Mouse (Mus musculus) limb, embryonic 11.5 days (tissue): ENCODE measurements around the gene Jmjd8. TPM values are rescaled to one million over a fixed set of nuclear protein-coding genes. Genes with fewer than 3 reads are reported as not detected.

Source experiments
- ATAC-seq: fragments of 200-750 bp; cut with Nextera tagmentation; 2 replicates; pipeline ENCODE4 v1.8.0; 2017; ENCODE audit warnings: low read depth; ENCODE audit not compliant: insufficient number of reproducible peaks, low FRiP score, low TSS enrichment
- DNase-seq: peaks from one replicate; pipeline ENCODE4 v3.0.0-alpha.2; 2015; ENCODE audit warnings: low spot score
- H3K27ac ChIP-seq: fragments of 300-500 bp; sonication (generic); replicated peaks from 2 replicates; pipeline ENCODE4 v1.5.1; 2014; ENCODE audit warnings: low read depth, mild to moderate bottlenecking, low read length
- H3K27me3 ChIP-seq: fragments of 300-500 bp; sonication (generic); 2 replicates; pipeline ENCODE4 v1.6.1; 2014; ENCODE audit warnings: mild to moderate bottlenecking, low read length, mixed read lengths; ENCODE audit not compliant: control insufficient read depth, insufficient read depth
- H3K36me3 ChIP-seq: fragments of 300-500 bp; sonication (generic); 2 replicates; pipeline ENCODE4 v1.6.1; 2014; ENCODE audit warnings: mild to moderate bottlenecking, low read length, moderate library complexity, mixed read lengths; ENCODE audit not compliant: control insufficient read depth, insufficient read depth
- H3K4me1 ChIP-seq: fragments of 300-500 bp; sonication (generic); 2 replicates; pipeline ENCODE4 v1.6.1; 2014; ENCODE audit warnings: low read length, mixed read lengths; ENCODE audit not compliant: control insufficient read depth, insufficient read depth
- H3K4me2 ChIP-seq: fragments of 300-500 bp; sonication (generic); 2 replicates; pipeline ENCODE4 v1.6.1; 2014; ENCODE audit warnings: low read depth, mild to moderate bottlenecking, moderate library complexity; ENCODE audit not compliant: severe bottlenecking
- H3K4me3 ChIP-seq: fragments of 300-500 bp; sonication (generic); 2 replicates; pipeline ENCODE4 v1.5.1; 2014; ENCODE audit warnings: low read depth, low read length
- H3K9ac ChIP-seq: fragments of 300-500 bp; sonication (generic); 2 replicates; pipeline ENCODE4 v1.6.1; 2014; ENCODE audit warnings: mild to moderate bottlenecking, low read length
- H3K9me3 ChIP-seq: fragments of 300-500 bp; sonication (generic); 2 replicates; pipeline ENCODE4 v1.6.1; 2016; ENCODE audit warnings: low read length; ENCODE audit not compliant: control insufficient read depth
- WGBS: fragments of 180-500 bp; shearing (Covaris S2); extraction: QIAGEN DNeasy Blood & Tissue Kit; methylation state at CpG from one replicate; pipeline ENCODE4 v1.1.7; 2014; 5-methylcytosine and 5-hydroxymethylcytosine counted together
- polyA plus RNA-seq: library from polyadenylated mRNA; unstranded; fragments of >200 nt; fragmentation: Nextera tagmentation; extraction: Ambion mirVana; gene quantifications from 2 replicates; pipeline ENCODE4 v1.2.1, GENCODE M21; 2014

Jmjd8 gene
- polyA plus RNA-seq, 1 experiment from 2014 or later = 45.5 TPM

DNA sequence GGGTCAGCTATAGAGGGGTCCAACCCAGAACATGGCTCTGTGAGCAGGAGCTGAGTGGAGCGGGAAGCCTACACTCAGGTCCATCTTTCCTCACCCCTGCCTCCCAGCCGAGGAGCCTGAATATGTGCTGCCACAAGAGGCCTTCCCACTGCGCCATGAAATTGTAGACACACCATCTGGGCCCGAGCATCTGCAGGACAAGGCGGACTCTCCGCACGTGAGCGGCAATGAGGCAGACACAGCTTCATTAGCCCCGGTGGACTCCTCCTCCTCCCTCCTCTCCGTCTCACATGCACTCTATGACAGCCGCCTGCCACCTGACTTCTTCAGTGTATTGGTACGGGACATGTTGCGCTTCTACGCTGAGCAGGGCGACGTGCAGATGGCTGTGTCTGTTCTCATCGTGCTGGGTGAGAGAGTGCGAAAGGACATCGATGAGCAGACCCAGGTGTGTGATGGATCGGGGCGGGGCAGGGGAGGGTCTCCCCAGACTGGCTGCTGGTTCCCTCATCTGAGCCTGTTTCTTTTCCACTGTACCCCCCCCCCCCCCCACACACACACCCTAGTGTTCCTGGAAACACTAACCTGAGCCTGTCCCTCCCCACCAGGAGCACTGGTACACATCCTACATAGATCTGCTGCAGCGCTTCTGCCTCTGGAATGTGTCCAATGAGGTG lies 983 bp upstream of the Jmjd8 start:
- peak overlapping the region; percentile 48; the same call in 1 of the 2 replicates for H3K4me3 ChIP-seq
- H3K9ac ChIP-seq = no peak overlapping the region
- peaks cover 34% of the 10 kb centered on the region for H3K4me1 ChIP-seq
- no peak overlapping the region for H3K4me2 ChIP-seq
- 93% methylated on average over 21 of the region's 22 CpGs for WGBS
- H3K27ac ChIP-seq = no peak overlapping the region
- peaks cover 17% of the 10 kb centered on the region for H3K36me3 ChIP-seq
- DNase-seq = no peak
- no peaks in the 10 kb centered on the region for H3K9me3 ChIP-seq
- no peaks in the 10 kb centered on the region for H3K27me3 ChIP-seq
- ATAC-seq = no peak

DNA sequence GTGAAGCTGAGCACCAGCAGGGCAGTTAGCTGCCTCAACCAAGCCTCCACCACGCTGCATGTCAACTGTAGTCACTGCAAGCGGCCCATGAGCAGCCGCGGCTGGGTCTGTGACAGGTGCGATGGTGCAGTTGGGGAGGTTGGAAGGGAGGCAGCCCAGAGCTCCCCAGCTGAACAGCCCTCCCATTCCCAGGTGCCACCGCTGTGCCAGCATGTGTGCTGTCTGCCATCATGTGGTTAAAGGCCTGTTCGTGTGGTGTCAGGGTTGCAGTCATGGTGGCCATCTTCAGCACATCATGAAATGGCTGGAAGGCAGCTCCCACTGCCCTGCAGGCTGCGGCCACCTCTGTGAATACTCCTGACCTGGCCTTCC lies 458 bp upstream of the Jmjd8 start:
- peak overlapping the region; percentile 48 for H3K4me3 ChIP-seq
- H3K27me3 ChIP-seq = no peaks in the 10 kb centered on the region
- H3K4me2 ChIP-seq = peak overlapping the region; percentile 85
- peaks cover 34% of the 10 kb centered on the region for H3K4me1 ChIP-seq
- H3K9me3 ChIP-seq = no peaks in the 10 kb centered on the region
- ATAC-seq = no peak
- H3K27ac ChIP-seq = 0 out of 2 replicates have a peak overlapping the region, but pooled peaks have one; percentile 18
- no peak for DNase-seq
- peaks cover 17% of the 10 kb centered on the region for H3K36me3 ChIP-seq
- WGBS = 86% methylated on average over 8 of the region's 8 CpGs
- H3K9ac ChIP-seq = peak overlapping the region; percentile 71; the same call in 1 of the 2 replicates

DNA sequence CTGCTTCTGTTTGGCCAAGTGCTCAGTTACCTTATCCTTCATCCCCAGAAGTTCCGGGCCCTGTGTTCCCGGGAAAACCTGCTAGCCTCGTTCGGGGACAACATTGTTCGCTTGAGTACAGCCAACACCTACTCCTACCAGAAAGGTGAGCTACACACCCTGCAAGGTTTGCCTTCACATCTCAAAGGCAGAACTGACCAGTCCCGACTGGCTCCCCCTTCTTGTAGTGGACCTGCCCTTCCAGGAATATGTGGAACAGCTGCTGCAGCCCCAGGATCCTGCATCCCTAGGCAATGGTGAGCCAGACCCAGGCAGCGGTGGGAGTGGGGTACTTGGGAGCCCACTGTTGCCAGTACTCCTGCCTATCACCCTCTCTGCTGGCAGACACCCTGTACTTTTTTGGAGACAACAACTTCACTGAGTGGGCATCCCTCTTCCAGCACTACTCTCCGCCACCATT lies 921 bp downstream of the Jmjd8 start:
- DNase-seq = peak; percentile 42

DNA sequence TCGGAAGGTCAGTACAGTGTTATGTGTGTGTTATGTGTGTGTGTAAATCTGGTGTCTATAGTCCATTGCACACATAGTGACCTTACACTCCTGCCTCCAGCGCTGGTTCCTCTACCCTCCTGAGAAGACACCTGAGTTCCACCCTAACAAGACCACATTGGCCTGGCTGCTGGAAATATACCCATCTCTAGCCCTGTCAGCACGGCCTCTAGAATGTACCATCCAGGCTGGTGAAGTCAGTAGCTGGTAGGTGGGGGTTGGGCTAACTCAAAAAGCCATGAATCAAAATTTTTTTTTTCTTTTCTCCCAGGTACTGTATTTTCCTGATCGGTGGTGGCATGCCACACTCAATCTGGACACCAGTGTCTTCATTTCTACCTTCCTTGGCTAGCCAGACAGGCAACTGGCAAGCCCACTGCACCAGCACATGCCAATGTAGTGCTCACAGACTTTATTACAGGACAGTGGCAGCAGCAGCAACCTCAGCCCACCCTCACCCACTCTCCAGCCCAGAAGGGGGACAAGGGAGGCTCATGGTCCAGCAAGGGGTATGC lies 1.6 kb downstream of the Jmjd8 start:
- H3K9ac ChIP-seq = no peak overlapping the region
- DNase-seq (no peak), ATAC-seq (no peak)
- peak overlapping the region; percentile 85 for H3K4me2 ChIP-seq
- H3K9me3 ChIP-seq = no peaks in the 10 kb centered on the region
- peaks cover 34% of the 10 kb centered on the region for H3K4me1 ChIP-seq
- H3K27me3 ChIP-seq = no peaks in the 10 kb centered on the region
- peak overlapping the region; percentile 7; the same call in 1 of the 2 replicates for H3K4me3 ChIP-seq
- peaks cover 21% of the 10 kb centered on the region for H3K36me3 ChIP-seq
- no peak overlapping the region for H3K27ac ChIP-seq
- WGBS = 89% methylated on average over 4 of the region's 4 CpGs

More for the DNA sequence above, 921 bp downstream of the Jmjd8 start:
- no peaks in the 10 kb centered on the region for H3K9me3 ChIP-seq
- peak overlapping the region; percentile 71 for H3K9ac ChIP-seq
- H3K27ac ChIP-seq = peak overlapping the region; percentile 63
- peaks cover 17% of the 10 kb centered on the region for H3K36me3 ChIP-seq
- peaks cover 37% of the 10 kb centered on the region for H3K4me1 ChIP-seq
- no peaks in the 10 kb centered on the region for H3K27me3 ChIP-seq
- peak overlapping the region; percentile 48 for H3K4me3 ChIP-seq
- H3K4me2 ChIP-seq = peak overlapping the region; percentile 85
- 50% methylated on average over 8 of the region's 8 CpGs for WGBS
- ATAC-seq = no peak

DNA sequence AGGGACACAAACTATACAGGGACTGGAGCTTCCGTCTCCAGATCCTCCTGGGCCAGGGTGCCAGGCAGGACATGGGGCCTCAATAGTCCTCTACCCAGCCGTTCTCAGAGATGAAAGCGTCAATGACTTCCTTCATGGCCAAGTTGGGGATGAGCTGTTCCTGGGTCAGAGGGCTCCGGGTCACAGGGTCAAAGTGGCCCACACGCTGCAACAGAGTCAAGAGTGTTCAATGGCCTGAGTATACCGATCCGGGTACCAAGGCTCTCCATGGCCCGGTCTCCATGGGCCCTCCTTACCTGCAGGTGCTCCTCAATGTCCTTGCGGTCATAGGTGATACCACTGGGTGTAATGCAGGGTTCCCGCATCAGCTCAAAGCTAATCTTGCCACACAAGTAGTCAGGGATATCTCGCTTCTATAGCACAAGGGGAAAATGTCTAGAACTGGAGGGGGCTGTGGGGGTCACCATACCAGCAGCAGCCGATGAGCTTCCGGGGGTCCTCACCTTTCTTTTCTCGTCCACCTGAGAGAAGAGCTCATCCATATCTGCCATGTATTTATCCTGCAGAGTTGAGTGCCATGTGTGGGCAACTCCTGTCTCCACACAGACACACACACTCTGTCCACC lies 2.3 kb downstream of the Jmjd8 start:
- ATAC-seq (no peak), DNase-seq (no peak)
- Histone ChIP-seq H3K27ac (no peak overlapping the region), H3K4me3 (0 out of 2 replicates have a peak overlapping the region, but pooled peaks have one; percentile 81), H3K27me3 (no peaks in the 10 kb centered on the region), H3K9ac (no peak overlapping the region), H3K4me1 (peaks cover 34% of the 10 kb centered on the region), H3K4me2 (peak overlapping the region; percentile 92; the same call in 1 of the 2 replicates), H3K9me3 (no peaks in the 10 kb centered on the region), H3K36me3 (peaks cover 21% of the 10 kb centered on the region)
- 88% methylated on average over 14 of the region's 14 CpGs for WGBS

DNA sequence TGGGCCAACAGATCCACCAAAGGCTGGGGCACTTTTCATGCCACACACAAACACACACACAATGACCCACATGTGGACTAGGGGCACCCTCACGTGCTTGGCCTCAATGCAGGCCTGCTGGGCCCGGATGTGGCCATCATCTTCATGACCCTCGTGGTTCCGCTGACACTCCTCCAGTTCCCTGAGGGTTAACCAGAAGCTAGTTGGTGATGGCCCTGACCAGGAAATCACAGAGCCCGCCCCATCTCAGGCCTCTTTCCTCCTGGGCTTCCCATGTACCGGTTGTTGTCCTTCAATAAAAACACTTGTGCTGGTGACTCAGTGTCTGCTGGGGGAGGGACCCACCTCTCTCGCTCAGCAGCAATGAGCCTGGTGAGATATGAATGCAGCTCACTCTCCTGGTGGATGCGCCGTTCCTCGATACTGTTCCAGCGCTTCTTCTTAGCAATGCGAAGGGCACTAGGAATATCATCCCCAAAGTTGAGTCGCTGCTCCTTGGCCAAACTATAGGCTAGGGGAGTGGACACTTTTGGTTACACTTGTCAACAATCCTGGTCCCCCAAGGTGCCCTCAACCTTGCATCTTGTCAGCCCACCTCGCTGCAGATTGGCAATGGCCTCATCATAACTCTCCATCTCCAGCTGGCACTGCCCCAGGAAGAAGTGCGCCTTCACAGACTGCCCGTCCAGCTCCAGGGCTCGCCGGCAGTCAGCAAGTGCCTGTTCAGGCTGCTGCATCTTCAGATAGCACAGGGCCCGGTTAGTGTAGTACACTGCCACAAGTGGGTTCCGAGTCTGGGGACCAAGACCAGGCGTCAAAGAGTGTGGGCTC lies 3.0 kb downstream of the Jmjd8 start:
- peak overlapping the region; percentile 92 for H3K4me2 ChIP-seq
- no peak overlapping the region for H3K27ac ChIP-seq
- 66% methylated on average over 21 of the region's 21 CpGs for WGBS
- DNase-seq (no peak), ATAC-seq (no peak)
- peak overlapping the region; percentile 81 for H3K4me3 ChIP-seq
- no peaks in the 10 kb centered on the region for H3K27me3 ChIP-seq
- H3K4me1 ChIP-seq = peaks cover 38% of the 10 kb centered on the region
- H3K9ac ChIP-seq = peak overlapping the region; percentile 87
- peaks cover 21% of the 10 kb centered on the region for H3K36me3 ChIP-seq
- no peaks in the 10 kb centered on the region for H3K9me3 ChIP-seq

DNA sequence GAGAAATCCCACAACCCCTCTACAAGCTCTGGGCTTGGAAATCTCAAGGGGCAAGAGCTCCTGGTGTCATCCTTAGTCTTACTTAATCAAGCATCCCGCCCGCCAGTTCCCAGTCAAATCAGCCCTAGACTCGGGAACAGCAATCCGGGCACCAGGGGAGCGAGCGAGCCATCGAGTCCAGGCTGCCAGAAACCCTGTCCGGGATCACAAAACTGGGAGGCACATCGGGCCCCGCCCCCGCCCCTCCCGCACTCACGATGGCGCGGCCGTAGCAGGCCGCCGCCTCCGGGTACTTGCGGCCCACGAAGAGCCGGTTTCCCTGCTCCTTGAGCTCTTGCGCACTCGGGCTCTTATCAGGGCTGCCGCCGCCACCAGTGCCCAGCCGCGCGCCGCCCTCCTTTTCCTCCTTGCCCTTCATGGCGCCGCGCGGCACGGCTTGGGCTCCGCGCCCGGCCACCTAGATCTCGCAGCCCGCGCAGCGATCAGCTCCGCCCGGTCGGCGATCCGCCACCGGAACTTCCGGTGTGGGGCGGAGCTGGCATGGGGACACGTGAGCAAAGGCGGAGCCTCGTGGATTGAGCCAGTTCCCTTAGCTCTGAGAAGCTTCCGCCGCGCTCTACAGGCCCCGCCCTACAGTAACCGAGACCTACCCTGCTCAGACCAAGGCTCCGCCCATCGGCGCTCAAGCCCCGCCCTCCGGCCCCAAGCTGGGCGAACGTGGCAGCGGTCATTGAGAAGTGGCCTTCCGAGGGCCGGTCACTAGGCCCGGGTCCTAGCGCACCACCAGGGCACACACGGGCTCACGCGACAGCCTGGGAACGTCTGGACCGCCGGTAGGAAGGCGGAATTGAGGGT lies 4.0 kb downstream of the Jmjd8 start:
- under 1% methylated on average over 59 of the region's 77 CpGs for WGBS
- no peaks in the 10 kb centered on the region for H3K9me3 ChIP-seq
- no peaks in the 10 kb centered on the region for H3K27me3 ChIP-seq
- H3K27ac ChIP-seq = peak overlapping the region; percentile 87
- H3K4me1 ChIP-seq = peaks cover 41% of the 10 kb centered on the region
- peak overlapping the region; percentile 92 for H3K4me2 ChIP-seq
- H3K4me3 ChIP-seq = peak overlapping the region; percentile 81
- peak overlapping the region; percentile 87 for H3K9ac ChIP-seq
- DNase-seq (peak; percentile 99), ATAC-seq (peak; percentile 89)
- H3K36me3 ChIP-seq = peaks cover 19% of the 10 kb centered on the region
